Mouse (Mus musculus): ENCODE measurements at regions not wholly inside any gene's neighbourhood (a gene's known extent, or its start where the extent isn't known, plus 50 kb on each side); places are given as distances from the start of the nearest gene placed in this dataset.

DNA sequence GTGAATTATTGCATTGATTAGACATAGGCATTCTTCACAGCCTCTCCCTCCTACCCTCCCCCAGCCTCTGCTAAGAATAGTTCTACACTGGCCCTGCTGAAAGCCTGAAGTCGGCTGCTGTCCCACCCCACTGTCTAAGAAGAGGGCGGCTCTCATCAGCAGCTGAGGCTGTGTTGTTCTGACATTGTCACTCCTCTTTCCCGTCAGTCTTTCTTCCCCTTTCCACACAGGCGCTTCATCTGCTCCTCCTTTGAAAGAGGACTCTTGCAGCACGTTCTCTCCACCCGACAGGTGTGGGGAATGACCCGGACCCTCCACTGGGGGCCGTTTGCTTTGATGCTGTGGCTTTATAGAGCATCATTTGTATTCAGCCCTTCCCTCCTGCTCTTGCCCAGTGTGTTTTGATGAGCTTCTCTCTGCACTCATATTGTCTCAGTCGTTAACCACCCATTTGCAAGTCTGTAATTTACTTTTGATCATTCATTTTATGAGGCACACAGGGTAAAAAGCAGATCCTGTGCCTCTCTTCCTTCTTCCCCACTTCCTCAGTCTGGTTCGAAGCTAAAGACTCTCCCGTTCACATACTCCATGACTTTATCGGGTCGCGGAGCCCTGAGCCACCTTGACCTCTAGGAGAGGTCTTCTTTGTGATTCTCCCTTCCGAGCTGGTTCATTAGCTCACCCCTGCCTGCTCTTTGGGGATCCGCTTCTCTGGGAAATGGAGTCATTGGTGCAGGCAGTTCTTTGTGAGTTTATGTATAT lies 142.2 kb upstream of the Snx19 start:
- in situ Hi-C loops (cut with MboI, MseI), result no loop called here

DNA sequence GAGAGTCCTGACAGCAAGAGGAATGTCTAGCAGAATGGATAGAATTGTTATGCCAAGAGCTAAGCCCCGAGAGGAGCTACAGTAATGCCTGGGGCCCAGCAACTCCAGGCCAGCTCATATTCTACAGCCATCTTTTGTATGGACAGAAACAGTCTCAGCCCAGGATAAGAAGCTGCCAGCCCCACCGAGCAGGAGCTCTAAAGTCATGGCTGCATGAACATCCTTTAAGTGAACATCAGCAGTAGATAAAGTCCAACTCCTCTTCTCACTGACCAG lies 141.6 kb upstream of the Snx19 start:
- in situ Hi-C loops (cut with MboI, MseI), result no loop called here

DNA sequence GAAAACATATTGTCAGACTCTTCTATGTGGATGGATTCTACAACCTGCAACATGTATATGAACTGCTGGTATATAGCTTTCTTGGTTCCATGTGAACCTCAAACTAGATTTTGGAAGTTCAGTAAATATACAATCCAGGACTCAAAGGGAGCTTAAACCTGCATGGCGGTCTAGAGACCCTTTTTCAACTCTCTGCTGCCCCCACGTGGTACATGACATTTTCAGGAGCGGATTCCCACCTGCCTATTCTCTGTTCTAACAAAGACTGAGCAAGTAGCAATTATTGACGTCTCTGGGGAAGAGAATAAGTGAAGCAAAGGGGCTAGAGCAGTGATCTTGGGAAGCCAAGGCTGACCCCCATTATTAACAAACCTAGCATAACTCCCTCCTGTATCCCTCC lies 127.1 kb upstream of the Snx19 start:
- in situ Hi-C loops (cut with MboI, MseI), result no loop called here

DNA sequence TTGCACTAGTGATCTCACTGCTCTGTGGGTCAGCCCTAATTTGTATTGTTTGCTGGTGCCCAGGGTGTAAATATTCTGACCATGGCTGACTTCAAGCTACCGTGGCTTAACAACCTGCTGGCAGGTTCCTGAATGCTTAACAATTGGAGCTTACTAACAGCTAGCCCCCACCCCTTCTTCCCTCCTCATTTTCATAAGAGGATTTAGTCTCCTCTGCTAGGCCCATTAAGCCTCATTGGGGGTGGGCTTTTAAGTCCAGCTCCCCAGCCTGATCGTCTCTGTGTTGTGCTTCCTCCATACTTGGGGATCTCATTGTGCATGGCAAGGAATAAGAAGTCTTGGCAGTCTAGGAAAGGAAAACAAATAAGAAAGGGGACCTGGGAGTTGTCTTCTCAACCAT lies 118.6 kb upstream of the Snx19 start:
- in situ Hi-C loops (cut with MboI, MseI), result no loop called here

DNA sequence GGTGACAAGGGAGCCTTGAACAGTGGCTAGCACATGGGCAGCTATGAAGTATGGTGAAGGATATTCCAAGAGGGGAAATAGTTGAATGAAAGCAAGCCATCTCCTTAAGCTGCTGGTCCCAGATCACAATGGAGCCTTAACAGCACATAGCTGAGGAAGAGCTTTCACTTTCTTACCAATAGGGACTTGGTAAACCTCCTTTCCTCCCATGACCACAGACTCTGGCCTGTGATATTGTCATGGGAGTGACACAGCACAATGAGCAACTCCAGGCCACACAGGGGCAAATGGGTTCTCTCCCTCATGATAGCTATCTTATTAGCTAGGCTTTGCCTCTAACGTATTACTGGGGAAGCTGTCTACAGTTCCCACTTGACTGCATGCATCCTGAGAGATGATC lies 113.5 kb upstream of the Snx19 start:
- in situ Hi-C loops (cut with MboI, MseI), result no loop called here

DNA sequence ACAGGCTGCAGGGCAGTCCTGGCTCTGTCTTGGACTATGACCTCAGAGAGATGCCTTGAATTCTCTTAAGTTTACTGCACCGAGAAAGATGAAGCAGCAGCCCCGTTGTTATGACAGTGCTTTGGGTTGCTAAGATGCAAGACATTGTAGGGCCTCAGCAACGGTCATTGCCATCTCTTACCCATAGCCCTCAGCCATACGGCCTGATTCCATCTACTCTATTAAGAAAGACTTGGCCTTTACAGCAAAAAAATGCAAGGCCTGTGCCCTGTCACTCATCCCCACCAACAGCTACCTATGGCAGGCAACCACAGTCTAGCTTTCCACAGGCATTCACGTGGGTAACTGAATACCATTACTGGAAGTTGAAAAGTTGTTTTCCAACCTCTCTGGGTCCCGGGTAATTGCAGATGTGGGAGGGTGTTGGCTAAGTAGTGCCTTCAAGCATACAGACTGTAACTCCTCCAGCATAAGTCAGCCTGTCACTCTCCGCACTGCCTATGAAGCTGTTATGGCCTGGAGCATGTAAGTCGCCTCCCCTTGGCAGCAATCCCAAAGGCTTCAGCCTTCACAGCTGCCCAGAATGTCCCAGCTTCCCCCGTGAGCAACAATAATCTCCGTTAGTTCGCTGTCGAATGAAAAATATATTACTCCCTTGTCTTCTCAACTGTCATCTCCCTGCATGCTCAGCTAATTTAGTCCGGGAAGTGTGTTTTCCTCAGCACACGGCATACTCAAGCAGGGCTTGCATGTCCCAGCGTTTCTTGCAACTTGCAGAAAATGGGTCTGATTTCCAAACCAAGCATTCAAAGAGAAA lies 112.3 kb upstream of the Snx19 start:
- in situ Hi-C loops (cut with MboI, MseI), result no loop called here

DNA sequence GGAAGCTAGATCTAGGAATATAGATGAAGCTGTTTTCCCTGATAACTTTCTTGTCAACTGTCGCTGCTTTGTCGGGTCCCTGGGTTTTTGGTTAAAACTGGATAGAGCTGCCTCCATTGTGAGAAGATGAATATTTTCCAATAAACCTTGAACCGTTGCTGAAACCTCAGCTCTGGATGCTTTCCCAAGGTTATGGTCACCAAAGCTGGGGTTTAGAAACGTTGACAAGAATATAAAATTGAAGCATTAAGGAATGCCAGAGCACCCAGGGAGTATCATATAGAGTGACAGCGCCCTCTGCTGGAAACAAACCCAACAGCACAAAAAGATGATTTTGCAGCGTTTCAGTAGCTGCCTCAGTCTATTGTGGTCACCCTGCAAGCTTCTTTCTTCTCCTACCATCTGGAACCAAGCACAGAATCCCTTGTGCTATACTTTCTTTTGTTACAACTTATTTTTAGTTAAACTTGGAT lies 111.7 kb upstream of the Snx19 start:
- in situ Hi-C loops (cut with MboI, MseI), result no loop called here

DNA sequence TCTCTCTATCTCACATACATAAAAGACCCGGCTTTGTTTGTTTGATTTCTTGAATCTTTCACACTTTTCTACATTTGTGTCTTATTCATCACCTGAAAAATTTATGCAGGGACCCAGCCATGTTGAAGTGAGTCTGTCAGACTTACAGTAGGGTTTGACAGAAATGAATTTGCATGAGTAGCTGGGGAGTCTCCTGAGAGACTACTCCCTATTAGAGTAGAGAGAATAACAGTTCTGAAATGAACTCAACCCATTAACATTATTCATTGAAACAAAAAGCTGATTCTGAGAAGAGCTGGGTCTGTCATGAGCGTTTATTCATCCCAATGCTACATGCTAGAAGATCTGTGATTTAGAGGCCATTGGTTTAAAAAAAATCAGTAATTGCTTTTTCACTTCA lies 82.0 kb upstream of the Snx19 start:
- in situ Hi-C loops (cut with MboI, MseI), result no loop called here

DNA sequence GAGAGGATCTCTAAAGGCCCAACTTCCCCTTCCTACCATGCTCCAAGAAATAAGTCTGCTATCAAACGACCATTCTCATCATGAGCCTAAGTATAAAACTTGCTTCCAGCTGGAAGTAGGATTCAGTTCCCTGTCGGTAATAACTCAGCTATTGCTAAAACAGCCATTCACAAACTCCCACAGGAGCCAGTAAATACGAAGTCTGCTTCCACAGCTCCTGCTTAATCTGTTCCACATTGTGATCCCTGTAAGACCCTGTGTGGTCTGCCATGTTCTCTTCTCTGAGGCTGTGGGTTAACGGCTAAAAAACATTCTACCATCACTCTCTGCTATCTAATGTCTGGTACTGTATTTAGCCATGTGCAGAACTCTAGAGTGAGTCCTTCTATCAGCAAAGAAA lies 72.9 kb upstream of the Snx19 start:
- in situ Hi-C loops (cut with MboI, MseI), result no loop called here

DNA sequence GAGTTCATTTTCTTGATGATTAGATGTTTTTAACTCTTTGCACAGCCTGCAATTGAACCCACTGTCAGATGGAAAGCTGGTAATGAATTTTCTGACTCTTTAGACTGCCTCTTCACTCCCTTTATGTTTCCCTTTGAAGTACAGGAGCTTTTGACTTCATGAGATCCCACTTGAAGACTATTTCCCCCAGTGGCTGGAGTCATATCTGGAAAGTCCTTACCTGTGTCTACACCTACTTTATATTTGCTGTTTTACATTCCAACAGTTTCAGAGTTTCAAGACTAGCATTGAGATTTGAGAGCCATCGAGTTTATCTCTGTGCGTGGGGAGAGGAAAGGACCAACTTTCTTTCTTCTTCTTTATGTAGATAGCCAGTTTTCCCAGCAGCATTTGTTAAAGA lies 71.3 kb upstream of the Snx19 start:
- in situ Hi-C loops (cut with MboI, MseI), result no loop called here

DNA sequence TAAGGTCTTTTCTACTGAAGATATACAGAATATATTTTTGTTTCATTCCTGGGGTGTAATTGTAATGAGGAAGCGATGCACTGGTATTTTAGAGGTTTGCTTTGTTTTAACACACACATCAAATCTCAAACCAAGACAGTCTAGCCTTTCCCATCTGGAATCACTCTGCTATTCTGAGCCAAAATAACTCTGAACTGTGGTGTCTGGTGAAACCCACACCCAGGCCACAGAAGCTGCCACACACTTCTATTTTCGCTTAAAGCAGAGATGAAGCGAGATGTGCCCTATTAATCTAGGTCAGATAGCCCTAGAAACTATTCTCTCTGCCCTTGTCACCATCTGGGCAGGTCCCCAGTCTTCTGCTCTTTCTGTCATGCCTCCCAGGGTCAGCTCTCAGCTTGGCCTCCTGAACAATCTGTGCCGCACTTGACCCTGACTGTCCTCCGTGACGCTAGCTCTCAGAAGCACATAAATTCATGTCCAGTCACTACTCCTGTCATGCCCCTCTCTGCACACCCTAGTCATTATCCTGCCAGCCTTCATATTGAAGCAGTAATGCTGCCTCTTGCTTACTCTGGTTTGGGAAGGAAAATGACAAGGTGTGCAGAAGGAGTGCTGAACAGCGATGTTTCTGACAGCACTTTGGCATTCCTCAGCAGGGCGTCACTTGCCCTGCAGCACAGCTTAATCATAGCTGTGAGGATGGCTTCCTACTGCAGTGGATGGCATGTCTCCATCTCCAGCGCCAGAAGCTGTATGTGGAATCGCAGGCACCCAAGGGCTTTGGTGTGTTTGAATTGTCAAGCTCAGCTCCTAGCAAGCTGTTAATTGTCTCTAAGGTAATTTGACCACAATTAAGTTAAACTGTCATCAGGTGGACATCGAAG lies 57.1 kb upstream of the Snx19 start:
- in situ Hi-C loops (cut with MboI, MseI), result loop anchor here (5.0 kb wide), 1 partner anchor 1237 kb away; no protein-coding TSS in a partner anchor

DNA sequence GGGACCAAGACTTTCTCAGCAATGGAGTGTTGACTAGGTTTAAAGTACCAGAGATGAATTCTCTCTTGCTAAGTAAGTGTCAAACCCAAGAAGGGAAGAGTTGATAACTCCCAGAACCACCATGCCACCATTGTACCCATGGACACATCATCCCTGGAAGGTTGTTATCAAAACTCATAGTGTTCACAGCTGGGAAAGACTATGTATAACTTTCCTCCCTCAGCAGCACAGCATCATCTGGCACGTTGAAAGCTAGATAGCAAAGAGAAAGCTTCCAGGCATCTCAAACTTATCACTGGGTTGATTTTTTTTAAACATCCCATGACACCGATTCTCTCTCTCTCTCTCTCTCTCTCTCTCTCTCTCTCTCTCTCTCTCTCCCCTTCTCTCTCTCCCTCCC lies 56.1 kb upstream of the Snx19 start:
- in situ Hi-C loops (cut with MboI, MseI), result loop anchor here (5.0 kb wide), 1 partner anchor 1238 kb away; no protein-coding TSS in a partner anchor

DNA sequence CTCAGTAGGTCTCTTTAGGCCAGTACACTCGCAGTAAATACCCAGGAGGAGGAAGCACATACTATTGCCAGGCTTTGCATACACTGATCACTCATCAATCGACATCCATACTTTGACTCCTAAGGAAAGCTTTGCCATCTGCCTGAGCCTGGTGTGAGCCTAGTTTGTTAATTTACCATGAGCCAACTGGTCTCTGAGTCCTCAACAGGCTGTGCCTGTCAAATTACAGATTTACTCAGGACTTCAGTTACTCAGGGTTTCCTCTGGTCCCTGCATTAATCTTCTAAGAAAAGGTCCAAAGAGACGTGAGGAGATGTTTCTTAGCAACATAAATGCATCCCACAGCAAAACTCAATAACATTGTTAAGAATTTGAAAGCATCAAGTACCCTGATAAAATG lies 50.0 kb upstream of the Snx19 start:
- in situ Hi-C loops (cut with MboI, MseI), result no loop called here
